Mouse (Mus musculus) kidney, postnatal 0 days (tissue): ENCODE data around the gene Cdon. TPM values are rescaled to one million over a fixed set of nuclear protein-coding genes. Genes with fewer than 3 reads are reported as not detected.
A peak's percentile ranks its signal among the peaks of the same experiment; 100 is the strongest.

ENCODE experiments used
- ATAC-seq: fragments of 200-750 bp; cut with Nextera tagmentation; replicated peaks from 2 replicates; pipeline ENCODE4 v1.8.0; 2017; ENCODE audit warnings: low read depth, moderate number of reproducible peaks, moderate TSS enrichment, moderate library complexity; ENCODE audit not compliant: low FRiP score
- DNase-seq: peaks from one replicate; pipeline ENCODE4 v3.0.0-alpha.2; 2016; ENCODE audit warnings: low spot score
- H3K27ac ChIP-seq: fragments of 300-500 bp; sonication (generic); 2 replicates; pipeline ENCODE4 v1.5.1; 2014; ENCODE audit warnings: mild to moderate bottlenecking
- H3K27me3 ChIP-seq: fragments of 300-500 bp; sonication (generic); 2 replicates; pipeline ENCODE4 v1.6.1; 2014; ENCODE audit warnings: low read length, mixed read lengths; ENCODE audit not compliant: insufficient read depth
- H3K36me3 ChIP-seq: fragments of 300-500 bp; sonication (generic); 2 replicates; pipeline ENCODE4 v1.6.1; 2014; ENCODE audit warnings: low read length, mixed read lengths; ENCODE audit not compliant: insufficient read depth
- H3K4me1 ChIP-seq: fragments of 300-500 bp; sonication (generic); replicated peaks from 2 replicates; pipeline ENCODE4 v1.6.1; 2014; ENCODE audit warnings: antibody characterized with exemption, low read length, mixed read lengths; ENCODE audit not compliant: insufficient read depth
- H3K4me2 ChIP-seq: fragments of 300-500 bp; sonication (generic); 2 replicates; pipeline ENCODE4 v1.6.1; 2014; ENCODE audit warnings: mild to moderate bottlenecking, low read length, moderate library complexity, mixed read lengths
- H3K4me3 ChIP-seq: fragments of 300-500 bp; sonication (generic); replicated peaks from 2 replicates; pipeline ENCODE4 v1.5.1; 2014; ENCODE audit warnings: low read depth, low read length
- H3K9ac ChIP-seq: fragments of 300-500 bp; sonication (generic); 2 replicates; pipeline ENCODE4 v1.6.1; 2014; ENCODE audit warnings: low read depth, low read length
- H3K9me3 ChIP-seq: fragments of 300-500 bp; sonication (generic); replicated peaks from 2 replicates; pipeline ENCODE4 v1.6.1; 2016; ENCODE audit warnings: low read length, inconsistent platforms, mixed read lengths
- CTCF ChIP-seq: IDR thresholded peaks from 2 replicates; pipeline ENCODE4 v1.5.1; 2016; ENCODE audit warnings: antibody characterized with exemption, low read depth, mild to moderate bottlenecking, moderate library complexity
- WGBS: fragments of 180-500 bp; shearing (Covaris S2); extraction: QIAGEN DNeasy Blood & Tissue Kit; methylation state at CpG from one replicate; pipeline ENCODE4 v1.1.7; 2014; 5-methylcytosine and 5-hydroxymethylcytosine counted together
- polyA plus RNA-seq: library from polyadenylated mRNA; unstranded; fragments of >200 nt; fragmentation: Nextera tagmentation; extraction: Ambion mirVana; gene quantifications from 2 replicates; pipeline ENCODE4 v1.2.1, GENCODE M21; 2015

Gene Cdon
- polyA plus RNA-seq, 1 experiment from 2014 or later, result 2.2 TPM

GRCm38 (mm10) chr9:35486616-35487015, 65.7 kb downstream of the Cdon start:
- Histone ChIP-seq H3K4me3 (no peak overlapping the region), H3K27me3 (no peaks in the 10 kb centered on the region), H3K9me3 (no peaks in the 10 kb centered on the region), H3K4me1 (no peaks in the 10 kb centered on the region), H3K27ac (no peak overlapping the region), H3K36me3 (0 out of 2 replicates have a peak, but pooled peaks cover under 1% of the 10 kb centered on the region), H3K9ac (no peak overlapping the region), H3K4me2 (no peak overlapping the region)
- no peak for DNase-seq
- no peak for ATAC-seq
- 87% methylated on average over 13 of the region's 13 CpGs for WGBS
- TF ChIP-seq CTCF, result no peak

- H3K4me2 ChIP-seq, result no peak overlapping the region
- 0 out of 2 replicates have a peak, but pooled peaks cover 3% of the 10 kb centered on the region for H3K36me3 ChIP-seq
- H3K27me3 ChIP-seq, result no peaks in the 10 kb centered on the region
- no peak overlapping the region for H3K9ac ChIP-seq
- WGBS, result 62% methylated on average over 4 of the region's 4 CpGs
- no peak for TF ChIP-seq CTCF
- no peak overlapping the region for H3K27ac ChIP-seq
- no peaks in the 10 kb centered on the region; the same call in 1 of the 2 replicates for H3K4me1 ChIP-seq
- H3K9me3 ChIP-seq, result no peaks in the 10 kb centered on the region
- ATAC-seq (no peak), DNase-seq (peak; percentile 33)
- no peak overlapping the region for H3K4me3 ChIP-seq
Observed at GRCm38 (mm10) chr9:35488496-35488895, 67.6 kb downstream of the Cdon start.

- H3K27me3 ChIP-seq, result no peaks in the 10 kb centered on the region
- no peaks in the 10 kb centered on the region for H3K9me3 ChIP-seq
- no peak overlapping the region for H3K4me2 ChIP-seq
- H3K4me3 ChIP-seq, result no peak overlapping the region
- no peak overlapping the region for H3K27ac ChIP-seq
- no peak for DNase-seq
- ATAC-seq, result no peak
- H3K4me1 ChIP-seq, result no peaks in the 10 kb centered on the region; the same call in 1 of the 2 replicates
- H3K36me3 ChIP-seq, result 0 out of 2 replicates have a peak, but pooled peaks cover 3% of the 10 kb centered on the region
- 68% methylated on average over 11 of the region's 11 CpGs for WGBS
- TF ChIP-seq CTCF, result no peak
- H3K9ac ChIP-seq, result no peak overlapping the region
Observed at GRCm38 (mm10) chr9:35491109-35491866, 70.4 kb downstream of the Cdon start.

- H3K4me3 ChIP-seq, result no peak overlapping the region
- no peaks in the 10 kb centered on the region for H3K9me3 ChIP-seq
- no peaks in the 10 kb centered on the region; the same call in 1 of the 2 replicates for H3K4me1 ChIP-seq
- peak; percentile 83 for ATAC-seq
- H3K36me3 ChIP-seq, result peaks cover 6% of the 10 kb centered on the region; the same call in 1 of the 2 replicates
- no peak for TF ChIP-seq CTCF
- 40% methylated on average over 7 of the region's 7 CpGs for WGBS
- no peak overlapping the region for H3K9ac ChIP-seq
- H3K27ac ChIP-seq, result no peak overlapping the region
- peak; percentile 58 for DNase-seq
- no peaks in the 10 kb centered on the region for H3K27me3 ChIP-seq
- no peak overlapping the region for H3K4me2 ChIP-seq
Observed at GRCm38 (mm10) chr9:35493033-35493732, 72.3 kb downstream of the Cdon start.

- Histone ChIP-seq H3K9ac (no peak overlapping the region), H3K36me3 (peaks cover 9% of the 10 kb centered on the region; the same call in 1 of the 2 replicates), H3K4me3 (no peak overlapping the region), H3K9me3 (no peaks in the 10 kb centered on the region), H3K4me2 (no peak overlapping the region), H3K4me1 (no peaks in the 10 kb centered on the region; the same call in 1 of the 2 replicates), H3K27me3 (no peaks in the 10 kb centered on the region), H3K27ac (no peak overlapping the region)
- DNase-seq, result no peak
- no peak for ATAC-seq
- no peak for TF ChIP-seq CTCF
- 31% methylated on average over 4 of the region's 4 CpGs for WGBS
Observed at GRCm38 (mm10) chr9:35493733-35494092, 72.8 kb downstream of the Cdon start.

GRCm38 (mm10) chr9:35494937-35495336, 74.0 kb downstream of the Cdon start:
- ATAC-seq (no peak), DNase-seq (no peak)
- Histone ChIP-seq H3K9me3 (no peaks in the 10 kb centered on the region), H3K27me3 (no peaks in the 10 kb centered on the region), H3K9ac (no peak overlapping the region), H3K36me3 (peaks cover 9% of the 10 kb centered on the region; the same call in 1 of the 2 replicates), H3K27ac (no peak overlapping the region), H3K4me3 (no peak overlapping the region), H3K4me2 (no peak overlapping the region), H3K4me1 (no peaks in the 10 kb centered on the region; the same call in 1 of the 2 replicates)
- WGBS, result 32% methylated on average over 4 of the region's 4 CpGs
- no peak for TF ChIP-seq CTCF
